Mouse (Mus musculus) midbrain, embryonic 16.5 days (tissue): ENCODE measurements around the gene Six3. TPM values are rescaled to one million over a fixed set of nuclear protein-coding genes. Genes with fewer than 3 reads are reported as not detected.

Experiments used
- ATAC-seq: fragments of 200-750 bp; cut with Nextera tagmentation; 2 replicates; pipeline ENCODE4 v1.8.0; 2017; ENCODE audit warnings: moderate TSS enrichment
- H3K27ac ChIP-seq: fragments of 300-500 bp; sonication (generic); 2 replicates; pipeline ENCODE4 v1.5.1; 2014; ENCODE audit warnings: mild to moderate bottlenecking, low read length, mixed read lengths
- H3K27me3 ChIP-seq: fragments of 300-500 bp; sonication (generic); 2 replicates; pipeline ENCODE4 v1.6.1; 2014; ENCODE audit warnings: low read depth, low read length, mixed read lengths; ENCODE audit not compliant: control insufficient read depth, insufficient read depth
- H3K36me3 ChIP-seq: fragments of 300-500 bp; sonication (generic); 2 replicates; pipeline ENCODE4 v1.6.1; 2014; ENCODE audit warnings: mild to moderate bottlenecking, low read length, moderate library complexity, mixed read lengths; ENCODE audit not compliant: control insufficient read depth, insufficient read depth
- H3K4me1 ChIP-seq: fragments of 300-500 bp; sonication (generic); 2 replicates; pipeline ENCODE4 v1.6.1; 2014; ENCODE audit warnings: mild to moderate bottlenecking, low read length, mixed read lengths; ENCODE audit not compliant: control insufficient read depth, insufficient read depth
- H3K4me2 ChIP-seq: fragments of 300-500 bp; sonication (generic); 2 replicates; pipeline ENCODE4 v1.6.1; 2014; ENCODE audit warnings: mild to moderate bottlenecking, low read length, mixed read lengths
- H3K4me3 ChIP-seq: fragments of 300-500 bp; sonication (generic); 2 replicates; pipeline ENCODE4 v1.5.1; 2014; ENCODE audit warnings: low read depth, mild to moderate bottlenecking, low read length, moderate library complexity, mixed read lengths
- H3K9ac ChIP-seq: fragments of 300-500 bp; sonication (generic); 2 replicates; pipeline ENCODE4 v1.6.1; 2014; ENCODE audit warnings: low read depth, low read length, mixed read lengths
- H3K9me3 ChIP-seq: fragments of 300-500 bp; sonication (generic); replicated peaks from 2 replicates; pipeline ENCODE4 v1.6.1; 2014; ENCODE audit warnings: mild to moderate bottlenecking, low read length, mixed read lengths; ENCODE audit not compliant: control insufficient read depth, poor library complexity, severe bottlenecking
- WGBS: fragments of 180-500 bp; shearing (Covaris S2); extraction: QIAGEN DNeasy Blood & Tissue Kit; methylation state at CpG from one replicate; pipeline ENCODE4 v1.1.7; 2014; 5-methylcytosine and 5-hydroxymethylcytosine counted together
- polyA plus RNA-seq: library from polyadenylated mRNA; unstranded; fragments of >200 nt; fragmentation: Nextera tagmentation; extraction: Ambion mirVana; gene quantifications from 2 replicates; pipeline ENCODE4 v1.2.1, GENCODE M21; 2015

Gene Six3
- polyA plus RNA-seq, 1 experiment from 2014 or later: 19.1 TPM

DNA sequence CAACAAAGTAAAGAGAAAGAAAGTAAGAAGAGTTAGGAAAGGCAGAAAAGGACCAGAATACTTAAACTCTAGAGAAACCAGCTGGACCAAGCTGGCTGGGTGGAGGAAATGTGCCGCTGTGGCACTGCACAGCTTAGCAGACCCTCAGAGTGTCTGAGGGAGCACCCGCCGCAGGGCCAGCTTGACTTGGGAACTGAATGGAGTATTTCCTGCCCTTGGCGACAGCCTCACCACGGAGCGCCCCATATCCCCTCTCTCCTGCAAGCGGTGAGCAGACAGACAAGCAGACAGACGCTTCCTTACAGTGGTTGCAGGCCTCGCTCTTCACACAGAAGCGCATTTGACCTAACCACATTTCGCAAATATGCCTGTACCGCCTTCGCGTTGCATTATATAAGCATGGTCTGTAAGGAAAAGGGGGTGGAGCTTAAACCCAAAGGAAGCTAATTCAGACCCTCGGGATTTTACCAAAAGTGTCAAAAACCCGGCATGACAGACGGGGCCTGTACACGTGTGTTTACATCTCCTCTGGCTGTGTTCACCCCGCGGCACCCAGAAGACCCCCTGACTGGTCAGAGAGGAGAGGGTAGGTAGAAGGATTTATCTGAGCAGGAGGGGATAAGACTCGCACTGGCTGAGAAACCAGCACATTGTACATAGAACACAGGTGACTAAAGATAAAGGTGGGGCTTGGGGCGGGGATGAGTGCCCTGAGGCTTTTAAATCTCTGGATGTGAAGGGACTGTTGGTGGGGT lies 17.1 kb downstream of the Six3 start:
- Histone ChIP-seq H3K36me3 (no peaks in the 10 kb centered on the region), H3K27me3 (peaks cover 68% of the 10 kb centered on the region), H3K4me2 (no peak overlapping the region), H3K27ac (no peak overlapping the region), H3K4me3 (no peak overlapping the region), H3K9me3 (no peaks in the 10 kb centered on the region), H3K4me1 (no peaks in the 10 kb centered on the region), H3K9ac (no peak overlapping the region)
- no peak for ATAC-seq
- WGBS: 47% methylated on average over 22 of the region's 22 CpGs

DNA sequence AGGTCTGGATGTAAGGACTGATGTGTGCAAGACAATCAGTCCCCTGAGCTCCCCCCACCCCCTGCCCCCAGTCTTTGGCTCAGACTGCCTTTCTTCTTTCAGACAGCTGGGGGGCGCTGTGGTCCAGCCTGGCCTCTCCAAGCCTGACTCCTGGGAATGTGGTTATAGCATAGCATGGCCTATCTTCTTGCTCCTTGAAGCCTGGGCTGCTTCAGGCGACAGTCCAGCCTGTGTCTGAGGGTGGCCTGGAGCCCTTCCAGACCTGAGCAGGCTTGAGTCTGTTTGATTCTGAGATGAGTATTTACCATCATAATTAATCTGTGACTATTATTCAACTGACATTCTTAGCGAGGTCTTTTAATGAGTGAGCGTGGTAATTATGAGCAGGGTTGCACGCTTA lies 17.7 kb downstream of the Six3 start:
- Histone ChIP-seq H3K4me2 (no peak overlapping the region), H3K9ac (no peak overlapping the region), H3K36me3 (no peaks in the 10 kb centered on the region), H3K4me3 (no peak overlapping the region), H3K27ac (no peak overlapping the region), H3K4me1 (no peaks in the 10 kb centered on the region), H3K27me3 (peaks cover 67% of the 10 kb centered on the region), H3K9me3 (no peaks in the 10 kb centered on the region)
- 61% methylated on average over 5 of the region's 5 CpGs for WGBS
- no peak for ATAC-seq

DNA sequence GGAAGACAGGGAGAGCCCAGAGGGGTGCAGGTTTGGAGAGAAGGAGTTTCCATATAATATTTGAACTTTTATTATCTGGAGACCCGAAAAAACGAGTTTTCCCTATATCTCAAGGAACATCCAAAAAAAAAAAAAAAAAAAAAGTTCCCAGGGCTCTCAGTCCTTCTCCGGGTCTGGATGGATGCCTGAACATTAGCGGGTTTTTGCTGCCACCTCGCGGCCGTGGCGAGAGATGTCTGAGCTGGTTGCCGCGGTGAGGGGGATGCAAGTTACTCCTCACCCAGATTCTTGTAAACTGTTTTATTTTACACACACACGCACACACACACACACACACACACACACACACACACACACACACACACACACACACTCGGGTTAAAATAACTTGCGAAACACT lies 20.2 kb downstream of the Six3 start:
- H3K27me3 ChIP-seq: peaks cover 49% of the 10 kb centered on the region
- H3K36me3 ChIP-seq: no peaks in the 10 kb centered on the region
- no peak overlapping the region for H3K4me2 ChIP-seq
- no peak; the same call in 1 of the 2 replicates for ATAC-seq
- H3K9ac ChIP-seq: no peak overlapping the region
- H3K4me3 ChIP-seq: no peak overlapping the region
- H3K4me1 ChIP-seq: no peaks in the 10 kb centered on the region
- WGBS: 2% methylated on average over 13 of the region's 13 CpGs
- no peaks in the 10 kb centered on the region for H3K9me3 ChIP-seq
- H3K27ac ChIP-seq: no peak overlapping the region

DNA sequence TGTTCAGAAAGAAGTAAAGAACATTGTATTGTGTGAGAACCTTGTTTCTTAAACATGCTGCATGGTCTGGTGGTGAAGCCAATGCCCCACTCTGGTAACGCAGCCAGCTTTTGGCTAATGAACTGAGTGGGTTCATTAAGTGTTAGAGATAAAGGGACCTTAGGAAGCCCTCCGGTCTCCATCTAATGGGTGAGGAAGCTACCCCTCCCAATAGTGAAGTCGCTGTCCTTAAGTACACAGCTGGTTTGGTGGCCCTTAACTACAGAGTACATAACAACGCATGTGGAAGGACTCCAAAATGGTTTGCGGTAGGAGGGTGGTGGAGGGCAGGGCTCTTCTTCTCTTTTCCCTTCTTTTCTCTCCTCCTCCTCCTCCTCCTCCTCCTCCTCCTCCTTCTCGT lies 24.5 kb downstream of the Six3 start:
- H3K9me3 ChIP-seq: no peaks in the 10 kb centered on the region
- H3K4me2 ChIP-seq: no peak overlapping the region
- no peak for ATAC-seq
- no peak overlapping the region for H3K9ac ChIP-seq
- no peaks in the 10 kb centered on the region for H3K4me1 ChIP-seq
- no peak overlapping the region for H3K27ac ChIP-seq
- H3K4me3 ChIP-seq: no peak overlapping the region
- 70% methylated on average over 6 of the region's 6 CpGs for WGBS
- no peaks in the 10 kb centered on the region for H3K36me3 ChIP-seq
- H3K27me3 ChIP-seq: peaks cover 10% of the 10 kb centered on the region

DNA sequence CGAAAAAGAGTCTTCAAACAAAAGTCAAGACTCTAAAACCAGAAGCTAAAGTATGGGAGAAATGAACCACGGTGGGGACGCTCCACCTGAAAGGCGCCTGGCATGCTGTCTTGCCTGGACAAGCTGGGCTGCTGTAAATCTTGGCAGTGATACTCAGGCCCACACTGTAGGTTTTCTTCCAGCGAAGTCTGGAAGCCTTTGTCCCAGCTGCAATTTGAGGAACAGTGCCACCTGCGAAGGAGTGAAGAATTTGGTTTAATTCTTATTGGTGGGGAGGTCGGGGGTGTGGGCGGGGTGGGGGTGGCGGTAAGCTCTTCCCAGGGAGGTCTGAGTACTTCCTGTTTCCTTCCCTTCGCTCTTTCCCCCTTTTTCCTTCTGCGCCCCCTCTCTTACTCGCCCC lies 31.9 kb downstream of the Six3 start:
- Histone ChIP-seq H3K9ac (peak overlapping the region; percentile 32; the same call in 1 of the 2 replicates), H3K9me3 (no peaks in the 10 kb centered on the region), H3K4me3 (peak overlapping the region; percentile 38), H3K36me3 (no peaks in the 10 kb centered on the region), H3K4me1 (peaks cover 7% of the 10 kb centered on the region), H3K27ac (no peak overlapping the region), H3K4me2 (peak overlapping the region; percentile 66), H3K27me3 (peaks cover 22% of the 10 kb centered on the region)
- ATAC-seq: peak; percentile 63
- WGBS: 8% methylated on average over 9 of the region's 12 CpGs

DNA sequence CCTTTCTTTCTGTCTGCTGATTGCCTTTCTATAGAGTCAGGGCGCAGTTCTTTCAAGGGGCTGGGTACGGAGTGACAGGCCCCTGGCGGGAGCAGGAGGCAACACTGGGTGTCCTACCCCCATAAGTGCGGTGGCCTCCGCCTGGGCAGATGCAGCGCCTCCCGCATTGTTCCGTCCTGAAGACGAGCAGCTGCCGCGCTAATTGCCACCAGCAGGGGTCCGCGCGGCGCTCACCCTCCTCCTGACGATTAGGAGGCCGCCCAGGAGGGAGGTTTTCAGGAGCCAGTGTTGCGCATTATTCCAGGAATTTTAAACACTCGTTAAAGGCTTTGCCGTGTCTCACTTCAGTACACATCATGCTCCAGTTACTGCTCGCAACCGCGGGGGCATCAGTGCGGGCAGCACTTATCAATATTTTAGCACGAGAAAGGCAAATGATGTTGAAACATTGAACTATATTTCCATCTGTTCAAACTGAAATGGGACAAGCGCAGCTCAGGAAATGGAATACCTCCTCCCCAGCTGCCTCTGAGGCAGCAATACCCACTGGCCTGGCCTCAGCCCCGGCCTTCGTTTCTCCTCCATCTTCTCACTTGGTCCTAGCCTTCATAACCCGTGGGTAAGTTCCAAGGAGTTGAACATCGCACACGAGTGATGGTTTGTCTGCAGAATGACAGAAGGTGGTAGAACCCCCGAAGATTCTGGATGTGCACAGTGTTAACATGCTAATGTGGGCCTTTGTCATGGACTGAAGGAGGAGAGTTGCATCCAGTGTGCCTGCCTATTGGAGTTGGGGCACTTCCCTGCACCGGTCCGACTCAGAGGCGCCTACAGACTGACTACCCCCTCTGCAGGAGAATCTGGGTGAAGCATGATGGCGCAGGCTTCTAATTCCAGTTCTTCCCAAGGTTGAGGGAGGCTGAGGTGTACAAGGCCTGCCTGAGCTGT lies 32.6 kb downstream of the Six3 start:
- Histone ChIP-seq H3K36me3 (no peaks in the 10 kb centered on the region), H3K9me3 (no peaks in the 10 kb centered on the region), H3K4me2 (peak overlapping the region; percentile 66), H3K4me1 (peaks cover 7% of the 10 kb centered on the region), H3K9ac (peak overlapping the region; percentile 32; the same call in 1 of the 2 replicates), H3K4me3 (peak overlapping the region; percentile 38), H3K27ac (no peak overlapping the region), H3K27me3 (peaks cover 22% of the 10 kb centered on the region)
- ATAC-seq: peak; percentile 85
- 2% methylated on average over 34 of the region's 36 CpGs for WGBS

DNA sequence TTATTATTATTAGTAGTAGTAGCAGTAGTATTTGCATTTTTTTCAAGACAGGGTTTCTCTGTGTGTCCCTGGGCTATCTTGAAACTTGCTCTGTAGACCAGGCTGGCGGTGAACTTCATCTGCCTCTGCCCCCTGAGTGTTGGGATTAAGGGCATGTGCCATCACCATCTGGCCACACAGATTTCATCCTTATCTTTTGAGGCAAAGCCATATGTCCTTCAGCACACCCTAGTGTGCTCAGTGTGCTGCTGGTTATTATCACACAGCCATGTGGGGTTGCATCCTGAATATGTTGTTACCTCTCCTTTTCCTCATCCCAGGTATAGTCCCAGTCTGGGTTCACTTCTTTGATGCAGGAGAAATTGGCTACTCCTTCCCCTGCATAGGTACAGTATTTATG lies 46.6 kb downstream of the Six3 start:
- no peaks in the 10 kb centered on the region for H3K36me3 ChIP-seq
- WGBS: 68% methylated on average over 1 of the region's 1 CpGs
- H3K27me3 ChIP-seq: peaks cover 9% of the 10 kb centered on the region
- H3K4me1 ChIP-seq: no peaks in the 10 kb centered on the region
- H3K4me3 ChIP-seq: no peak overlapping the region
- no peak overlapping the region for H3K27ac ChIP-seq
- H3K9me3 ChIP-seq: no peaks in the 10 kb centered on the region
- ATAC-seq: no peak
- no peak overlapping the region for H3K9ac ChIP-seq
- H3K4me2 ChIP-seq: no peak overlapping the region

DNA sequence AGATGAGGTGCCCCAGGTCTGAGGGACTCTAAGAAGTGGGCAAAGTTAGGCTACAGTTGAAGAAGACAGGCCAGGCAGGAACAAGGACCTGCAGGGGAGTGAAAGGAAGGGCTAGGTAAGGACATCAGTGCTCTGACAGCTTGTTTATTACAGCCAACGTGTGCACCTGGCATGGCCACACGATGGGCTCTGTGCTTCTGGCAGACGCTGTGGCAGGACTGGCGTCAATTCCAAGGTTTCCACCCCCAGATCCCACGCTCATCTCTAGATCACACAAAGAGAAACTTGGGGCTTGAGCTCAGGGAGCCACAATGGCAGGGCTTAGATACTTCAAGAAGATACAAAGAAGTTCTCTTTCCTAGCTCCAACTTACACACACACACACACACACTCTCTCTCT lies 48.1 kb downstream of the Six3 start:
- Histone ChIP-seq H3K36me3 (no peaks in the 10 kb centered on the region), H3K9me3 (no peaks in the 10 kb centered on the region), H3K9ac (no peak overlapping the region), H3K4me2 (no peak overlapping the region), H3K4me3 (no peak overlapping the region), H3K27me3 (peaks cover 9% of the 10 kb centered on the region), H3K4me1 (no peaks in the 10 kb centered on the region), H3K27ac (no peak overlapping the region)
- no peak for ATAC-seq
- WGBS: 74% methylated on average over 5 of the region's 5 CpGs

DNA sequence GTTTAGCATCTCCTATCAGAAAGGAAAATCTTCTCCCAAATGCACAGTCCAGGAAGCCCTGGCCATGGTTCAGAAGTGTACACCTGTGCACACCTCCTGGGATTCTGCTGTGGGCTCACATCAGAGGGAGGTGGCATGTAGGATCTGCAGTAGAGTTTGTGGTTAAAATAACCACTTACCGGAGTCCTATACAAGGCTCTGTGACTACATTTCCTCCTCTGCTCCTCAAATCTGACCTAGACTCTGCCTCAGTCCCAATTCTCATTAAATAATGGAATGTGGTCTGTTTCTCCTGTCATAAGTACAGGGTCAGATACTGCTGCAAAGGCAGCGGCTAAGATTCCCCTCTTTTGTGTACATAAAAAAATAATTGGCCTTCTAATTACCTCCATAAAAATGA lies 50.8 kb downstream of the Six3 start:
- peak; percentile 51; the same call in 1 of the 2 replicates for ATAC-seq
- Histone ChIP-seq H3K9me3 (no peaks in the 10 kb centered on the region), H3K4me3 (no peak overlapping the region), H3K36me3 (no peaks in the 10 kb centered on the region), H3K27ac (no peak overlapping the region), H3K4me1 (no peaks in the 10 kb centered on the region), H3K9ac (no peak overlapping the region), H3K4me2 (peak overlapping the region; percentile 54), H3K27me3 (peaks cover 15% of the 10 kb centered on the region)
- WGBS: 33% methylated on average over 2 of the region's 2 CpGs
